Mouse (Mus musculus) layer of hippocampus, adult 9-10 months (tissue): ENCODE measurements around the gene Ulk4.
"Not testable (repeated sequence)": the region's sequence is repeated elsewhere in the genome, so short reads cannot be mapped to it uniquely, and the experiment has no call there.

ENCODE experiments used
- DNase-seq: peaks from one replicate; pipeline ENCODE4 v3.0.0; 2022; ENCODE audit warnings: low spot score

Ulk4 gene

GRCm38 (mm10) chr9:120934821-120935633 is 342.0 kb downstream of the Ulk4 start:
- DNase-seq = no peak

- no peak for DNase-seq
Observed at GRCm38 (mm10) chr9:120933886-120934758, 342.9 kb downstream of the Ulk4 start.

DNA sequence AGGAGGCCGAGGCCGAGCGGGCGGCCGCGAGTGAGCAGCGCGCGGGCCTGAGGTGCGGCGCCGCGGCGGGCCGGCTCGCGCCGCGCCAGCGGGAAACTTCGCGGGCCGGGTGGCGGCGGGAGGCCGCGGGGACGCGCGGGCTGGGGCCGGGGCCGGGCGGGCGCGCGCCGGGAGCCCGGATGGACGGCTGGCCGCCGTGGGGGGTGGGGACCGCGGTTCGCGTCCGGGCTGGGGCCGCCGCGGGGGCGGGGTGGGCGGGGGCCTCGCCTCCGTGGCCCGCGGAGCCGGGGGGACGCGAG is 343.5 kb downstream of the Ulk4 start:
- DNase-seq = no peak

DNA sequence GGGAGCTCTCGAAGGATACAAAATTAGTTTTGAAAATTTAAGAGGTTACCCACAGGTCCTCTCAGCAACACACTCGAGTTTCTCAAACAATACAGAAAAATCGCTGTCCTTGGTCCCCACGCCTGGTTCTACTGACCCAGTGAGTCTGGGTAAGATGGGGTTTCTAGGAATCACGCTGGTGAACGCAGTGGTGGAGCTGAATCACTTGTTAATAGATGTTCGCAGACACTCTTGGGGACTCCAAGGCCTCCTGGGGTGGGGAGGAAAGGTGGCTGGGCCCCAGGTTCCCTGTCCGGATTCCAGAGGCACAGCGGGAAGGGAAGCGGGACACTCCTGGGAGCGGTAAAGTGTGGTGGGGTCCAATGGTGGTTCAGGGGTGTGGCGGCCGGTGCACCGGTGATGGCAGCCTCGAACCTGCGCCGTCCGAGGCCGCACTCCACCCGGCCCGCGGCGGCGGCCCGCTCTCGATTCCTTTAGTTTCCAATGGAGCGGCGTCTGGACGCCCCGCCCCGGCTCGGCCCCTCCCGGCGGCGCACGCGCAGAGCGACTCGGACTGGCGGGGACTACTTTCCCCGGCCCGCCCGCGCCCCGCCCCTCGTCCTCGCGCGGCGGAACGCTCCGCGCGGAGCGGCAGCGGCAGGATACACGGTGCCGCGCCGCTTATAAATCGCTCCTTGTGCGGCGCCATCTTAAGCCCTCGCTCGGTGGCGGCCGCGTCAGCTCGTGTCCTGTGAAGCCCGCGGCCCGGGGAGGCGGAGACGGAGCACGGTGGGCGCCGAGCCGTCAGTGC is 344.0 kb downstream of the Ulk4 start:
- peak; percentile 82 for DNase-seq

- no peak for DNase-seq
Observed at GRCm38 (mm10) chr9:120932371-120932770, 344.6 kb downstream of the Ulk4 start.

GRCm38 (mm10) chr9:120930811-120931210 is 346.2 kb downstream of the Ulk4 start:
- DNase-seq = no peak

DNA sequence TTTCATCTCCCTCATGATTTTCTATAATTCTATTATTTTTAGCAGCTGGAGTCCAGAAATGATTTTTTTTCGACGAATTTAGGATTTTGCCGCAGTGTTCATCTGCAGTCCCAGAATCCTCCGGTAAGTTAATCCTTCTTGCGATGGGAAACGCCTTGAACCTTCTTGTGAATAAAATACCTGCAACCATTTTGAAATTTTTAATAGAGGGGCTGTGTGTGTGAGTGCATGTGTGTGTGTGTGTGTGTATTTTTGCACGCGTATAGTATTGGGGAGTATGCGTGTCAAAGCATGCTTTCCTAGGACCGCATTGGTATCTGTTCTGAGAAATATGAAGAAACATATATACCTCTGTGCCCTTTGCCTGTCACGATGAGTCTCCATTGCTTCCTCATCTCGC is 347.0 kb downstream of the Ulk4 start:
- DNase-seq = no peak

DNA sequence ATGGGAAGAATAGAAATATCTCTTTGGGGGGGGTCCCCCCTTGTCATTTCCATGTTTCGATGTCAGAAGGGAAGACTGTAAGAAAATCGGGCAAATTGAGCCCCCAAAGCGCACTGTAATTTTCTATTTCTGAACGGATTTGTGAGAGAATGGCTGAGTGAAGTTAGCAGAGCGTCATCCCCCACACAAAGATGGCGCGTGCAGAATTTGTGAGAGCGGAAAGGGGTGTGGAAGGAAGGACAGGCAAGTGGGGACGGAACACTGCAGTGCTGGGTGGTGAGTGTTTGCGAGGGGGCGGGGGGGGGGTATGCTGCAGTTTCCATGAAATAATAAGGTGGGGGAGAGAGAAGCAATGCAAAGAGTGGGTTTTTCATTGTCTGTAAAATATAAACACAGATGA is 347.9 kb downstream of the Ulk4 start, which contains the start of gene Ctnnb1:
Ctnnb1 (plus strand) TSS at position 136 of the 400 bp plus-strand sequence.
- DNase-seq = no peak

DNA sequence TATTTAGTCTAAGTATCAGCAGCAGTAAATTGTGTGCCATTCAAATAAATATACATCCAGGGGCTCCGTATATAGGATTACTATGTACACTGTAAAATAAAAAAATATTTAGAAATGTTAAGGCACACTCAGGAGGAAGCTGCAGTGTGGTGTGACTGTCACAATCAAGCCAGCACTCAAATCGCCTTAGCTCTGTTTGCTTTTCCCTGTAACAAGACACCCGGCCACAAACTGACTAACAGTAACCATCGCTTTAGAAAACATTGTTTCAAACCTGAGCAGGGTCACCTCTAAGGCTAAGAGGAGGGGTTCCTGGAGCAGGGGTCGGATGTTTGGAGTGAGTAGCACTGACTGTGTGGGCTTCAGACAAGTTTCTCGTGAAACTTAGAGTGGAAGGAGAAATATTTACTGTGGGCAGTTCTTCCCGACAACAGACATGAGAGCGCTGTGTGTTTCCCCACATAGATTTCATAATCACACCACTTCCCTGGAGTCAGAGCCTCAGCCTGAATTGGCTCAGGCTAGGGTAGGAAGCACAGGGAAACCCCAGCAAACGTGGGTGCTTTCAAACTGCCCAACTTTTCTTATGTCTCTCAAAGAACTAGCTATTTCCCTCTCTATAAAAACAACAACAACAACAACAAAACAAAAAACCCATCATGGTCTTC is 349.9 kb downstream of the Ulk4 start:
- no peak for DNase-seq

DNA sequence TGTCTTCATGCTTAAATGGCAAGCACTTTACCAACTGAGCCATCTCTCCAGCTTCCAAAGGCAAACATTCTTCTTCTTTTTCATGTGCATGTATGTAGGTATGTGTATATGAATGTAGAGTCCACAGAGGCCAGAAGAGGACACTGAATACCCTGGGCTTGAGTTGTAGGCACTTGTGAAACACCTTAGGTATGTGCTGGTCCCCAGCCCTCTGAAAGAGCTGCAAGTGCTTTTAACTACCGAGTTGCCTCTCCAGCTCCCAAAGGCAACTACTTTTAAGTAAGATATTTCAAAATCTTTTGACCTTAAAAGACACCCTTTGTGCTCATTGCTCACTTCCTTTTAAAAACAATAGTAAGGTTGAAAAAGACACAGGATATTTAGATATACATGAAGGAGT is 350.9 kb downstream of the Ulk4 start:
- DNase-seq = no peak

DNA sequence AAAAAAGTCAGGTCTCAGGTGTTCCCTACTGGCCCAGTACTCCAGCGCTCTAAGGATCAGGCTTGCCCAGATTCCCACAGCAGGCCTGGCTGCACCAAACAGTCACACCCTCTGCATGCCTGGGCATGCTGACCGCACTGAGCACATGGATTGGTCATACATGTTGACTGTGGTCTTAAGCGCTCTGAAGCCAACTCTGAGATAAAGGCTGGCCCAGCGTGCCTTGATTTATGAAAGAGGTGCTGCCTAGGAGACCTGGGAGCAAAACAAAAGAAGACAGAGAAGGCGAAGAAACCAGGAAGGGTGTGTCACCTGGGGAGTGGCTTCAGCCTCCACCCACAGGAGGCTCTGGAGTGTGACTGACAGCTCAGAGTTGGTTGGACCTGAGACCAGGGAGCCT is 357.9 kb downstream of the Ulk4 start:
- DNase-seq = no peak

- no peak for DNase-seq
Observed at GRCm38 (mm10) chr9:120918642-120919041, 358.4 kb downstream of the Ulk4 start.

DNA sequence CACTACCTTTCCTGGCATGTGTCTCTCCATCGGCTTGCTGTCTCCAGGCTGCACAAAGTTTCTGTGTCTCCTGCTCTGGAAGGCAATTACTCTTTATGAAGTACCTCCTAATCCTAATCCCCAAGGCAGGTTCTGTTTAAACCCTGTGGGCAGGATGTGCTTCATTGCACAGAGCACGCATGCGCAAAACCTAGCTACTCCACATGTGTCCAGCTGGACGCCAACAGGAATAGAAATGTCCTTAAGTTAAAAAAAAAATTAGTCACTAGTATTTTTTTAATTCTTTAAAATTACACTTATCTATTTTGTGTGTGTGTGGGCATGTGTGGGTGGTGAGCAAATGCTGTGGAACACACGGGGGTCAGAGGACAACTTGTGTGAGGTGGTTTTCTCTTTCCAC is 358.8 kb downstream of the Ulk4 start:
- DNase-seq = no peak

DNA sequence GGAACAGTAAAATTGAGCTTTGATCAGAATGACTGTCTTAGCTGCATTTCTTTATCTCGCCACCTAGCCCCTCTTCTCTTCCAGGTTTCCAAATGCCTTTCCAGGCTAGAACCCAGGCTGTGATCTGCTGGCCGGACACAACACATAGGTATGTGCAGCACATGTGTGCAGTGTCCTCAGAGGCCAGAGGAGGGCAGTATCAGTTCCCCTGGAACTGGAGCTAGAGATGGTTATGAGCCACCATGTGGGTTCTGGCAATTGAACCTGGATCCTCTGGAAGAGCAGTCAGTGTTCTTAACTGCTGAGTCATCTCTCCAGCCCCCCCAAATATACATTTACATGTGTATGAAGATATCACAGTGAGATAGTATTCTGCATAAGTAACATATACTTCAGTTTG is 359.4 kb downstream of the Ulk4 start:
- not testable (repeated sequence) for DNase-seq

- no peak for DNase-seq
Observed at GRCm38 (mm10) chr9:120914877-120915459, 362.0 kb downstream of the Ulk4 start.

DNA sequence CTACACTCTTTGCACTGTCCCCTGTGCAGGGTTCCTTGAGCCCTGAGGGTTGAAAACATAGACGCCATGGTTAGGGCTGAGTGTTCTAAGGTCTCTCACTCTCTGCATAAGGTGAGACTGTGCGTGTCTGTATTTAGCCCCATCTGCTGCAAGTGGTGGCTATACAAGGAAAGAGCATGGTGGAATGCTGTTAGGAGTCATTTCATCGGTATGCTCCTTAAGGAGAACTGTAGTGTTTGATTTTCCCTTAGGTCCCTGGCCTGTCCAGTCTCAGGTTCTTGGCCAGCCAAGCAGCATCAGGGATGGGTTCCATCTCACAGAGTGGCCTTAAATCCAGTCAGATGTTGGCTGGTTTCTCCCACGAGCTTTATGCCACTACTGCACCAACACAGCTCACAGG is 362.6 kb downstream of the Ulk4 start:
- no peak for DNase-seq

DNA sequence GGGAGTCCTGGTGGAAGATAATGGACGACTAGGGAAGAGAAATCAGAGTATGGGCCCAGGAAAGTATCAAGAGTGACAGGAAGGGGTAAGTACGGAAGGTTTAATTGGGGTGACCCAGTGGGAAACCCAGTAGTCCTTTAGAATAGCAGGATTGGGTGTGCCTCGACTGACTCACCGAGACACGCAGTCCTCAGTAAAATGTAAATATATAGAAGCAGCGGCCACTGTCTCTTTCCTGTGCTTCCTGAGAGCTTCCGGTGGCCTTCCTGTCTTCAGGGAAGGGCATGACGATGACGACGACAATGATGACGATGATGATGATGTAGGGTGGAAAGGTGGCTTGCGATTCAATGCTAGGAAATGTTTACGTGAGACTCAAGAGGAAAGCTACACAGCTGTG is 363.8 kb downstream of the Ulk4 start:
- DNase-seq = no peak

GRCm38 (mm10) chr9:120908461-120908860 is 368.5 kb downstream of the Ulk4 start:
- no peak for DNase-seq
